Mouse (Mus musculus) lung, adult 2 months (tissue): ENCODE measurements around the gene Faap20. TPM values are rescaled to one million over a fixed set of nuclear protein-coding genes. Genes with fewer than 3 reads are reported as not detected.

Experiments
- DNase-seq: peaks from one replicate; pipeline ENCODE4 v3.0.0; 2022
- H3K4me1 ChIP-seq: fragments of 200-500 bp; 2 replicates; pipeline ENCODE4 v1.6.1; 2011; ENCODE audit warnings: low read length; ENCODE audit not compliant: control insufficient read depth, insufficient read depth
- H3K4me3 ChIP-seq: fragments of 200-500 bp; replicated peaks from 2 replicates; pipeline ENCODE3; 2011; ENCODE audit warnings: low read depth, mild to moderate bottlenecking, control low read depth, low read length; ENCODE audit errors: extremely low read depth
- CTCF ChIP-seq: fragments of 200-500 bp; IDR thresholded peaks from 2 replicates; pipeline ENCODE4 v1.5.1; 2011; ENCODE audit warnings: mild to moderate bottlenecking, low read length, control low read depth; ENCODE audit not compliant: insufficient read depth
- POLR2A ChIP-seq: fragments of 200-500 bp; IDR thresholded peaks from 2 replicates; pipeline ENCODE4 v1.6.1; 2011; ENCODE audit warnings: low read depth, mild to moderate bottlenecking, control low read depth, low read length, borderline replicate concordance; ENCODE audit errors: extremely low read depth
- WGBS: fragments of 180-500 bp; shearing (Covaris S2); methylation state at CpG from one replicate; pipeline ENCODE4 v1.1.7; 2018; 5-methylcytosine and 5-hydroxymethylcytosine counted together
- polyA plus RNA-seq: library from polyadenylated mRNA; depleted of rRNA; stranded (reverse); fragments of >200 nt; gene quantifications from 2 replicates; pipeline ENCODE4 v1.2.3, GENCODE M21; 2012

Faap20 gene
- polyA plus RNA-seq, 1 experiment, result 59.3 TPM

DNA sequence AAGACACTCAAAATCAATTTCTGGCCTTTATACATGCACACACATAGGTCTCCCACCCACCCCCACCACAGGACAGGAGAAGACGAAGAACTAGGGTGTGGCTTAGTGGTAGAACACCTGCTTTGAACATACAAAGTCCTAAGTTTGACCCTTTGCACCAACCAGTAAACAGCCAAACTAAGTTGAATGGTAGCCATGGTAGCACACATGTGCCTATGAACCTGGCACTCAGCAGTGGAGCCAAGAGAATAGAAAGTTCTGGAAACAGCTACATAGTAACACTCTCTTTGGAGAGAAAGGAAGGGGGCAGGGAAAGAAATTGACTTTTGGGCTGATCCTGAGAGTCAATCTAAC is 31.1 kb downstream of the Faap20 start:
- DNase-seq, result no peak

DNA sequence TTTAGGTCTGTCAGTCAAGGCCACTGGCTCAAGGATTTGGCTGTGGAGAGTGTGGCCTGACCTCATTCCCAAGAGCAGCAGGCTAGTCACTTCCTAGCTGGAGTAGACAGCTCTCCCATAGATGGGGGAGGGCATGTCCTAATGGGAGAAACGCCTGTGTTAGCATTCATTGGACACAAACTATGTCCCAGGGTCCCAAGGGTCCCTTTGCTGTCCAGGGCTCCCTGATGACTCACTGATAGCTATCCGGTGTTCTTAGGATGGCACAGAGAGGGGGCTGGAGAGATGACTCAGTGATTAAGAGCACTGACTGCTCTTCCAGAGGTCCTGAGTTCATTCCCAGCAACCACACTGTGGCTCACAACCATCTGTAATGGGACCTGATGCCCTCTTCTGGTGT is 31.6 kb downstream of the Faap20 start:
- Histone ChIP-seq H3K4me1 (no peaks in the 10 kb centered on the region; the same call in 1 of the 2 replicates), H3K4me3 (no peak overlapping the region)
- WGBS, result 64% methylated on average over 2 of the region's 2 CpGs
- DNase-seq, result no peak
- TF ChIP-seq POLR2A (no peak), CTCF (no peak)

More for the DNA sequence above, 31.1 kb downstream of the Faap20 start:
- H3K4me3 ChIP-seq, result no peak overlapping the region
- no peak for TF ChIP-seq CTCF
- no peak for TF ChIP-seq POLR2A
- H3K4me1 ChIP-seq, result no peaks in the 10 kb centered on the region; the same call in 1 of the 2 replicates
- 61% methylated on average over 1 of the region's 1 CpGs for WGBS

DNA sequence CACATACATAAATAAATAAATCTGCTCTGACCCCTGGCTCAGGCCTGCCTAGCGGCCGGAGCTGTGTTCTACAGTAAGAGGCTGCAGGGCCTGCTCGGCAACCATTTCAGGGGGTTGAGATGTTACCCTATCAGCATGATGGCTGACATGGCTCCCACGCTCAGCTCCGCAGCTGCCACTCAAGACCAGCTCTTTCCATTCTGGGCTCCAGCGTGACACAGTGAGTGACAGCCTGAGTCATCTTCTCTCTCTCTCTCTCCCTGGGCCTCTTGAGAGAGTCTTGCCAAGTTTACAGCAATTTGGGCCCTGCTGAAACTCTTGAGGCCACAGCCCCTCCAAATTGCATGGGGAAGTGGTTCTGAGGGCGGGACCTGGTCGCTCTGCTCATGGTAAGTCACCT is 32.0 kb downstream of the Faap20 start:
- Histone ChIP-seq H3K4me3 (no peak overlapping the region), H3K4me1 (no peaks in the 10 kb centered on the region; the same call in 1 of the 2 replicates)
- no peak for DNase-seq
- 87% methylated on average over 8 of the region's 8 CpGs for WGBS
- TF ChIP-seq CTCF (no peak), POLR2A (no peak)

DNA sequence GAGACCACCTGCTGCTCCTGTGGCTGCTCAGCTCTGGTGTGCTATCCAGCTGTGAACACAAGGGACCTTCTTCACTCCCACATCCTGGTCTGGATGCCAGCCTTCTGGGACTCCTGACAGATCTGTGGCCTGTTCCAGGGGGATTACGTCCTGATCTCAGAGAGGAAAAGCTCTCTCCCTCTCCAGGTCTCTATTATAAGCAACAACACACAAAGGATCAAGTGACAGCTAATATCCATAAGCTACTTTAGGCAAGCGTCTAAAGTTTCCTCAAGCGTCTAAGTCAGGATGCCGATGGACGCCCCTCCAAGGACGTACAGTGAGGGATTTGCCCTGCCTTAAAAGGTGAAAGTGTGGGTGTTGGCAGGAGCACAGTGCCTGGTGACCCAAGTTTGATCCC is 32.6 kb downstream of the Faap20 start:
- WGBS, result 59% methylated on average over 6 of the region's 6 CpGs
- Histone ChIP-seq H3K4me3 (no peak overlapping the region), H3K4me1 (no peaks in the 10 kb centered on the region; the same call in 1 of the 2 replicates)
- TF ChIP-seq POLR2A (no peak), CTCF (no peak)
- no peak for DNase-seq

DNA sequence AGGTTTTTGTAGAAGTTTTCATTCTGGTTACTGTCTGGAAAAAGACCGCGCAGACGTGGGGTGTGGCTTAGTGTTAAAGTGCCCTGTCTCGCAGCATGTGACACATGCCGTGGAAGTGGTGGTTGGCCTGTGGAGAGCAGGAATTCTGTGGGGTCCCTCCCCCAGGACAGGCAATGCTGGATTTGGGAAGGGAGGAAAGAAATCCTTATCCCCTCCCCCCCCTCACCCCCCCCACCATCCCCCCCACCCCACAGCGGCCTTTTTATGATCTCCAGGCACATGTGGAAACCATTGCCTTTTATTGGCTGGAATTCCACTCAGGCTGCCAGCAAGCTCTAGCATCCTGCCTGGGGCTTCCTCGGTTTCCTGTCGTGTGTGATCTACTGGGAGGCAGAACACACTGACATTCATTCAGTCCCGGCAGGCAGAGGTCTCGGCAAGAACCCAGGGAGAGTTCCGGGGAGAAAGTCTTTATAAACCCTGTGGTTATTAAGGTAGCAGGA is 33.5 kb downstream of the Faap20 start:
- no peak overlapping the region for H3K4me3 ChIP-seq
- 20% methylated on average over 11 of the region's 11 CpGs for WGBS
- no peak for DNase-seq
- H3K4me1 ChIP-seq, result no peaks in the 10 kb centered on the region; the same call in 1 of the 2 replicates
- TF ChIP-seq POLR2A, result no peak
- TF ChIP-seq CTCF, result no peak

DNA sequence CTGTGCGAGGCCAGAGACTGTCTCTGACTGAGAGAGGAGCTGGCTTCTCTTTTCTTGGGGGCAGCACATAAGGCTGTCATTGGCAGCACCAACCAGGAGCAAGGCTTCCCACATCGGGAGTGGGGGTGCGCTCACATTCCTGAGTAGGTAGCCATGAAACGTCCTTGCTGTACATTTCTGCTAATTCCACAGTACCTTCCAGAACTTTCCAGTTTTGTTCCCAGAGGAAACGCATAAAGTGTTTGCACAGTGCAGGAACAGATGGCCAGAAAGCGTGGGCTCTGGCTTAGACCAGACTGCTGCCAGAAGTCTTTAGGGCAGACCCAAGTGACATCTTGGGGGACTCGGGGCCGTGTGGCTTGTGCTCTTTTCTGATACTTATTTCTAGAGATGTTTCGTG is 34.0 kb downstream of the Faap20 start:
- Histone ChIP-seq H3K4me1 (no peaks in the 10 kb centered on the region; the same call in 1 of the 2 replicates), H3K4me3 (no peak overlapping the region)
- TF ChIP-seq POLR2A, result no peak
- no peak for TF ChIP-seq CTCF
- no peak for DNase-seq
- 44% methylated on average over 9 of the region's 9 CpGs for WGBS

DNA sequence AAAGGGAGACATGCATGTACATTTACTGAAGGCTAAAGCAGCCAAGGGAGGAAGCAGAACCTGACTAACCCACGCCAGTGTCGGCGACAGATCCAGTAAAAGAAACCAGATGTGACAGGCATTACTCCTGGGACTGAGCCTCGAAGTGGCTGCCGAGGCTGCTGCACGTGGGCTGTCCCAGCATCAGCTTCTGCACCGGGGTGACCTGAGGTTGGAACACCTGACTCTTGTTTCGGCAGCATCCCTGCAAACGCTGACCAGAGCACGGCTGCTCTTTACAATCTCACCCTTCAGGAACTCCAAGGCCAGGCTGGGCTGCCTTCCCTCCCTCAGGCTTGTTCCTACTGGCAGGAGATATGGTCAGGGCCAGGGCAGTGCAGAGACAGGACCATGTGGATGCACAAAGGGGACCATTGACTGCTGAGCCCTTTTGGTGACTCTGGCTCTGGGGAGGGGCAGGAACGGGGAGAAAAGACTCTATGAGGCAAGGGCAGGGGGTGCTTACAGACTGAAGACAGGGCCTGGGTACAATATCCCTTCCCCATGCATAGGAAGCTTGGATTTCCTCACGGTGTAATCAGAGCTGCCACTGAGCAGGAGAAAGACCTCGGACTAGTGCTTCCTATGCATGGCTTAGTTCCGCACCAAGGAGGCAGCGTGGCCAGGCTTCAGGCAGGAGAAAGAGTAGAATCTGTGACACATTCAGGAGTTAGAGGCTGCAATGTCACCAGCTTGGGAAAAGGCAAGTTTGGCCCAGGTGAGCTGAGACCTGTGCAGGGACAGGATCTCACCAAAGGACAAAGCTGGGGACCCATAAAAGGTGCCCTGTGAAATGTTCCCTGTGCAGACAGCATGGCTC is 35.1 kb downstream of the Faap20 start:
- H3K4me3 ChIP-seq, result no peak overlapping the region
- DNase-seq, result no peak
- no peaks in the 10 kb centered on the region; the same call in 1 of the 2 replicates for H3K4me1 ChIP-seq
- TF ChIP-seq CTCF, result no peak
- no peak for TF ChIP-seq POLR2A
- 79% methylated on average over 15 of the region's 15 CpGs for WGBS

DNA sequence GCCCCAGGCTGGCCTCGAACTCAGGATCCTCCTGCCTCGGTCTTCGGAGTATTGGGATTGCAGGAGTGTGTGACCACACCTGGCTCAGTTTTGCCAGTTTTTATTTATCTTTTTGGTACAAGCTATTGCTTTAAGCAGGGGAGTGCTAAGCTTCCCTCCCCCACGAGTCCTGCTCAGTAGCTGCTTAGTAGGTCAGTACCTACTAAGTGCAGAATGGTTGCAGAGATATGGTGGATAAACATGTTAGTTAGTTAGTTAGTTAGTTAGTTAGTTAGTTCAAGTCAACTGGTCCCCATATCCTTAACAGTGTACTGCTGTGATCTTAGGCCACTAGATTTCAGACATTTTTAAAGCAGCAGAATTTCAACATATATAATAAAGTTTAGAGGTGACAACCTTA is 36.5 kb downstream of the Faap20 start:
- no peak for DNase-seq
- Histone ChIP-seq H3K4me1 (no peaks in the 10 kb centered on the region; the same call in 1 of the 2 replicates), H3K4me3 (no peak overlapping the region)
- 92% methylated on average over 4 of the region's 4 CpGs for WGBS
- no peak for TF ChIP-seq CTCF
- no peak for TF ChIP-seq POLR2A

DNA sequence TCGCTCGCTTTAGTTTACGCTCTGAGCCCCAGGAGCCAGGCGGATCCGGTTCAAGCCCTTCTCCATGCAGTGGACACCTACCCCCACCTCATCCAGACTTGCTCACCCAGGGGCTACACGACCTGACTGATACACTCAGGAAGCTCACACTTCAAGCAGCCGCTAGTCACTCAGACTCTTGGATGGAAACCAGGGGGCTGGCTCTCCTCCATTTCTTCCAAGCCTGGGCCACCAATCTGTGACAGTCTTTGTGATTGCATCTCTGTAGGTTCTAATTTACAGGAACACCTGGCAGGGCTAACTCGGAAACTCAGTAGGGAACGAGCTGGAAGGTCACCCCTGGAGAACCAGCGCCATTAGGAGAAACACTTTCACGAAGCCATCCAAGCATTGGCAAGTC is 38.1 kb downstream of the Faap20 start:
- H3K4me1 ChIP-seq, result no peaks in the 10 kb centered on the region; the same call in 1 of the 2 replicates
- TF ChIP-seq CTCF (no peak), POLR2A (no peak)
- no peak overlapping the region for H3K4me3 ChIP-seq
- DNase-seq, result no peak
- 84% methylated on average over 11 of the region's 11 CpGs for WGBS

DNA sequence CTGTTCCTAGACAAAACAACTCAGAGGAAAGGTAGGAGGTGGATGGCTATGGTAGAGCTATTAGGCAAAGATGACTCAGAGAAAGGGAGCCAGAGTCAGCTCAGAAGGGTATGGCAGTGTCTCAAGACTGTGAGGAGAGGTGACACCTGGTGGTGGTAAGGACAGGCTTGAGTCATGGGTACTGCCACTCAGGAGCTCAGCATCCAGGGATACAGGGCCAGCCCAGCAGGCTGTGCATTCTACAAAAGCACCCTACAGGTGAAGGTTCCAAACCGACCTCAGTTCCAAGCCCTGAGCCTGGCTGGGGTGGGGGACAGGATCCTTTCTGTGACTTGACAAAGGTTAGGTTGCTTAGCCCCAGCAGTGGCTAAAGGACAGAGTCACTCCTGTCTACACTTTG is 39.0 kb downstream of the Faap20 start:
- 54% methylated on average over 1 of the region's 1 CpGs for WGBS
- TF ChIP-seq CTCF, result no peak
- no peak for TF ChIP-seq POLR2A
- DNase-seq, result no peak
- Histone ChIP-seq H3K4me1 (no peaks in the 10 kb centered on the region), H3K4me3 (no peak overlapping the region)
